24 mouse cellular contexts compared by ENCODE assay signal in the genomic region with DNA sequence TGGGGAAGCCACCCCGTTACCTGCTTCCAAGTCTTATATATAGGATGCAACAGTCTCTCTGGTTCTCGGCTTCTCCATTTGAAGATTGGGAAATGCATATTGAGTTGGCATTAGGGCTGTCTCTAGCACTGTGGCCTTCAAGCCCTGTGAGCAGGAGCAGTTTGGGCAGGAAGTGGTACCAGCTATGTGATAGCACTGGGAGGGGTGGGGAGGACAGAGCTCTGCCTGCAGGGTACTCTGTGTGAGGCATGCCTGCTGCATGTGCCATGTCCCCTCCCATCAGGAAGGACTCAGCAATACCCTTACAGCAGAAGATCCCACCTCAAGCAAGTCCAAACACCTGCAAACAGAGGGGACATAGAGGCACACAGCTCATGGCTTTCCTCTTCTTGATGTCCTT.
A peak's percentile ranks its signal among the peaks of the same experiment; 100 is the strongest.
DNase-seq lines count a peak whose midpoint lies in the region; ATAC-seq lines count a peak whose summit lies in the region.
"Had no signal": no experiment of that assay in that cellular context is flagged by ENCODE, and none has a peak within 500 bp of the region (broad histone marks: within the 10 kb centered on the region; RNA-seq: fewer than 3 reads in every experiment).

No protein-coding gene starts in this region.

- peaks cover 20% of the 10 kb centered on the region for H3K4me1 ChIP-seq in forebrain, embryonic 16.5 days (replicated peaks; ENCODE audit: control insufficient read depth, insufficient read depth, low read length)
- peaks cover 17% of the 10 kb centered on the region for H3K4me1 ChIP-seq in forebrain, embryonic 15.5 days
- H3K4me1 ChIP-seq in hindbrain, embryonic 14.5 days (replicated peaks; ENCODE audit: control insufficient read depth, insufficient read depth, low read length), result no peaks in the 10 kb centered on the region
- H3K4me1 ChIP-seq: embryonic facial prominence, embryonic 15.5 days; intestine, embryonic 15.5 days; limb, embryonic 15.5 days had no signal

- DNase-seq in T-cell, adult 2 months (ENCODE audit: low spot score), result peak; percentile 5
- DNase-seq in thymus, postnatal 10 days (ENCODE audit: low spot score in 2 of 2), result peak; percentile 33 to 34
- no peak for DNase-seq in hindbrain, embryonic 14.5 days (ENCODE audit: low spot score)
- DNase-seq in left cerebral cortex, postnatal 36 days (ENCODE audit: low spot score in 2 of 2), result no peak
- DNase-seq in heart, adult 8-10 months (ENCODE audit: low spot score), result no peak
- DNase-seq: adrenal gland, postnatal 14 days; cerebellum, adult 2 months; gastrocnemius, postnatal 36 days; heart, adult 2 months; heart, postnatal 36 days; kidney, adult 9 months; kidney, postnatal 36 days; left cerebral cortex, postnatal 4 days; right cerebral cortex, postnatal 25 days; spleen, adult 18-20 months had no signal

- no peaks in the 10 kb centered on the region for H3K9me3 ChIP-seq in forebrain, embryonic 16.5 days (ENCODE audit: control insufficient read depth, low read length)
- no peaks in the 10 kb centered on the region for H3K9me3 ChIP-seq in forebrain, embryonic 15.5 days
- no peaks in the 10 kb centered on the region for H3K9me3 ChIP-seq in hindbrain, embryonic 14.5 days (ENCODE audit: control insufficient read depth, low read length)
- H3K9me3 ChIP-seq: embryonic facial prominence, embryonic 15.5 days; hindbrain, embryonic 15.5 days; intestine, embryonic 15.5 days; limb, embryonic 15.5 days had no signal

- no peak for ATAC-seq in forebrain, embryonic 16.5 days
- ATAC-seq in forebrain, embryonic 15.5 days (replicated peaks), result no peak
- peak; percentile 54; the same call in 1 of the 2 replicates for ATAC-seq in megakaryocyte progenitor cell, adult 5-6 weeks (replicated peaks; ENCODE audit: poor library complexity)
- no peak for ATAC-seq in hindbrain, embryonic 14.5 days (ENCODE audit: low FRiP score)
- ATAC-seq: intestine, embryonic 15.5 days had no signal

- no peaks in the 10 kb centered on the region for H3K27me3 ChIP-seq in forebrain, embryonic 16.5 days (replicated peaks; ENCODE audit: control insufficient read depth, insufficient read depth, low read length)
- H3K27me3 ChIP-seq in forebrain, embryonic 15.5 days, result no peaks in the 10 kb centered on the region
- no peaks in the 10 kb centered on the region for H3K27me3 ChIP-seq in hindbrain, embryonic 14.5 days (ENCODE audit: control insufficient read depth, insufficient read depth, low read length)
- H3K27me3 ChIP-seq: embryonic facial prominence, embryonic 15.5 days; hindbrain, embryonic 15.5 days; intestine, embryonic 15.5 days; limb, embryonic 15.5 days had no signal

- H3K9ac ChIP-seq in forebrain, embryonic 16.5 days (replicated peaks; ENCODE audit: low read depth, low read length), result no peak overlapping the region
- H3K9ac ChIP-seq in forebrain, embryonic 15.5 days (replicated peaks), result no peak overlapping the region
- H3K9ac ChIP-seq in hindbrain, embryonic 14.5 days, result no peak overlapping the region
- H3K9ac ChIP-seq: embryonic facial prominence, embryonic 15.5 days; hindbrain, embryonic 15.5 days; intestine, embryonic 15.5 days; limb, embryonic 15.5 days; liver, embryonic 14.5 days had no signal

- H3K4me3 ChIP-seq in forebrain, embryonic 16.5 days (replicated peaks; ENCODE audit: low read length), result no peak overlapping the region
- H3K4me3 ChIP-seq in forebrain, embryonic 15.5 days, result no peak overlapping the region
- H3K4me3 ChIP-seq in hindbrain, embryonic 14.5 days (replicated peaks; ENCODE audit: low read length), result no peak overlapping the region
- H3K4me3 ChIP-seq: embryonic facial prominence, embryonic 15.5 days; heart, adult 2 months; hindbrain, embryonic 15.5 days; intestine, embryonic 15.5 days; limb, embryonic 15.5 days had no signal

- no peaks in the 10 kb centered on the region for H3K36me3 ChIP-seq in forebrain, embryonic 16.5 days (ENCODE audit: control insufficient read depth, insufficient read depth)
- no peaks in the 10 kb centered on the region for H3K36me3 ChIP-seq in forebrain, embryonic 15.5 days
- H3K36me3 ChIP-seq in hindbrain, embryonic 14.5 days (replicated peaks; ENCODE audit: control insufficient read depth, insufficient read depth), result no peaks in the 10 kb centered on the region
- H3K36me3 ChIP-seq: embryonic facial prominence, embryonic 15.5 days; hindbrain, embryonic 15.5 days; intestine, embryonic 15.5 days; limb, embryonic 15.5 days had no signal

- WGBS in forebrain, embryonic 16.5 days, result 98% methylated on average over 2 of the region's 2 CpGs
- 98% methylated on average over 2 of the region's 2 CpGs for WGBS in forebrain, embryonic 15.5 days
- 91% methylated on average over 2 of the region's 2 CpGs for WGBS in hindbrain, embryonic 14.5 days

- H3K4me2 ChIP-seq in forebrain, embryonic 16.5 days (ENCODE audit: low read length), result no peak overlapping the region
- H3K4me2 ChIP-seq in forebrain, embryonic 15.5 days (replicated peaks), result no peak overlapping the region
- H3K4me2 ChIP-seq in hindbrain, embryonic 14.5 days (replicated peaks), result no peak overlapping the region
- H3K4me2 ChIP-seq: embryonic facial prominence, embryonic 15.5 days; hindbrain, embryonic 15.5 days; intestine, embryonic 15.5 days; limb, embryonic 15.5 days; midbrain, embryonic 11.5 days had no signal

- peak overlapping the region; percentile 64 for H3K27ac ChIP-seq in forebrain, embryonic 16.5 days (ENCODE audit: low read length)
- H3K27ac ChIP-seq in forebrain, embryonic 15.5 days (replicated peaks), result no peak overlapping the region
- no peak overlapping the region for H3K27ac ChIP-seq in hindbrain, embryonic 14.5 days
- H3K27ac ChIP-seq: embryonic facial prominence, embryonic 15.5 days; heart, adult 2 months; hindbrain, embryonic 15.5 days; intestine, embryonic 15.5 days; limb, embryonic 15.5 days; liver, embryonic 14.5 days had no signal

- intact Hi-C loops in left cerebral cortex, postnatal 36 days (cut with DNase I), result no loop called here

Comparison
In these comparisons a context has a peak if more than half of its experiments do, and no peak if none do; other contexts are left out.
1. DNase-seq: peak in T-cell, adult 2 months (single experiment) and thymus, postnatal 10 days (2 of 2); none in hindbrain, embryonic 14.5 days (single experiment), left cerebral cortex, postnatal 36 days (0 of 2) and heart, adult 8-10 months (single experiment).